36 mouse cellular contexts compared by ENCODE assay signal in genomic region chr2:164534315-164534714, GRCm38 (mm10). TPM values are rescaled to one million over a fixed set of nuclear protein-coding genes. Genes with fewer than 3 reads are reported as not detected.
A peak's percentile ranks its signal among the peaks of the same experiment; 100 is the strongest.
DNase-seq lines count a peak whose midpoint lies in the region; ATAC-seq and TF ChIP-seq lines count a peak whose summit lies in the region.
"Had no signal": no experiment of that assay in that cellular context is flagged by ENCODE, and none has a peak within 500 bp of the region (broad histone marks: within the 10 kb centered on the region; RNA-seq: fewer than 3 reads in every experiment).

No protein-coding gene starts in this region.

- H3K4me1 ChIP-seq in heart, adult 2 months (ENCODE audit: control insufficient read depth, insufficient read depth, low read length) = no peaks in the 10 kb centered on the region
- H3K4me1 ChIP-seq: hindbrain, embryonic 10.5 days; neural tube, embryonic 15.5 days had no signal

- no peak overlapping the region for H3K4me3 ChIP-seq in heart, adult 2 months
- H3K4me3 ChIP-seq: erythroblast, embryonic 14.5 days; hindbrain, embryonic 10.5 days; neural tube, embryonic 15.5 days had no signal

- H3K36me3 ChIP-seq in heart, adult 2 months (ENCODE audit: control insufficient read depth, insufficient read depth, low read length) = no peaks in the 10 kb centered on the region
- H3K36me3 ChIP-seq: hindbrain, embryonic 10.5 days; neural tube, embryonic 15.5 days had no signal

- no peak overlapping the region for H3K27ac ChIP-seq in heart, adult 2 months
- H3K27ac ChIP-seq: hindbrain, embryonic 10.5 days; hindbrain, postnatal 0 days; liver, embryonic 14.5 days; neural tube, embryonic 15.5 days had no signal

- H3K79me2 ChIP-seq in heart, adult 2 months (replicated peaks; ENCODE audit: control insufficient read depth, insufficient read depth, low read length) = no peaks in the 10 kb centered on the region

- peak; percentile 57 for ATAC-seq in activated CD4-positive, CD25-positive, alpha-beta regulatory T cell, adult 4 months
- ATAC-seq: forebrain, embryonic 16.5 days; hindbrain, postnatal 0 days; intestine, postnatal 0 days had no signal

- no peak for TF ChIP-seq POLR2A in heart, adult 2 months (IDR thresholded peaks at IDR 0.05; ENCODE audit: insufficient read depth, low read depth, low read length)

- no peak overlapping the region for H3K9ac ChIP-seq in heart, adult 2 months (ENCODE audit: low read depth, low read length)
- H3K9ac ChIP-seq: liver, embryonic 14.5 days; neural tube, embryonic 15.5 days had no signal

- no peaks in the 10 kb centered on the region for H3K27me3 ChIP-seq in heart, adult 2 months (ENCODE audit: control insufficient read depth, insufficient read depth, low read length)

- TF ChIP-seq CTCF in heart, adult 2 months (IDR thresholded peaks at IDR 0.05) = no peak

- TF ChIP-seq EP300 in heart, adult 2 months (IDR thresholded peaks at IDR 0.05; ENCODE audit: insufficient read depth, low read depth, low read length) = no peak

- 73% methylated on average over 10 of the region's 10 CpGs for WGBS in heart, adult 2 months

- DNase-seq in CD8-positive naive resting alpha-beta T cell, adult 2 months (ENCODE audit: low read depth in 2 of 2, low spot score in 2 of 2) = peak; percentile 16 to 38
- peak; percentile 44 for DNase-seq in thymus, postnatal 0 days (ENCODE audit: low spot score)
- DNase-seq in heart, adult 2 months = no peak
- no peak for DNase-seq in layer of hippocampus, postnatal 14 days (ENCODE audit: low spot score in 2 of 2)
- DNase-seq in right cerebral cortex, postnatal 4 days = no peak
- DNase-seq: adrenal gland, postnatal 14 days; B cell, adult 2 months; cerebellum, adult 11 months; cerebellum, adult 9-10 months; heart, postnatal 14 days; kidney, adult 9 months; kidney, postnatal 10 days; liver; lung, adult 2 months; lung, postnatal 14 days; midbrain, embryonic 14.5 days had no signal

- intact Hi-C loops in heart, adult 2 months (cut with DNase I) = no loop called here

RNA-seq across cellular contexts. Expression of gene Wfdc2, which starts 27.9 kb away (rescaled TPM):
- not detected for polyA plus RNA-seq in activated CD4-positive, CD25-positive, alpha-beta regulatory T cell, adult 4 months (2017; shearing (Covaris generic))
- polyA plus RNA-seq in thymus, postnatal 0 days (2015; fragmentation: Nextera tagmentation; extraction: Ambion mirVana) = 51.3 and 53.4 TPM in 2 replicates
- total RNA-seq in heart, adult 2 months (2021) = 1 to 10 TPM in 1 of 2 experiments, under 1 TPM in 1; 0.43 to 1.3 TPM
- 0.50 and 78.4 TPM in 2 replicates for polyA plus RNA-seq in heart, adult 2 months (2012; rRNA removed)
- total RNA-seq in layer of hippocampus, postnatal 14 days (2021) = 1 to 10 TPM in 1 of 2 experiments, not detected in 1; 5.6 TPM
- total RNA-seq: gastrocnemius, adult 8-10 months; monocyte, adult 5-6 weeks had no signal
- polyA plus RNA-seq: erythroblast, embryonic 14.5 days had no signal

RNA-seq across cellular contexts. Expression of gene Pigt, which starts 37.0 kb away (rescaled TPM):
- 10 to 100 TPM; 19.6 to 47.7 TPM for polyA plus RNA-seq in activated CD4-positive, CD25-positive, alpha-beta regulatory T cell, adult 4 months (2017; shearing (Covaris generic))
- 47.2 and 51.1 TPM in 2 replicates for polyA plus RNA-seq in thymus, postnatal 0 days (2015; fragmentation: Nextera tagmentation; extraction: Ambion mirVana)
- total RNA-seq in heart, adult 2 months (2021) = 10 to 100 TPM; 31.3 to 31.5 TPM
- 47.1 and 51.3 TPM in 2 replicates for polyA plus RNA-seq in heart, adult 2 months (2012; rRNA removed)
- 10 to 100 TPM; 95.2 to 96.5 TPM for total RNA-seq in layer of hippocampus, postnatal 14 days (2021)

RNA-seq across cellular contexts. Expression of gene Spint3, which starts 38.9 kb away (rescaled TPM):
- polyA plus RNA-seq in activated CD4-positive, CD25-positive, alpha-beta regulatory T cell, adult 4 months (2017; shearing (Covaris generic)) = not detected
- not detected in 2 replicates for polyA plus RNA-seq in thymus, postnatal 0 days (2015; fragmentation: Nextera tagmentation; extraction: Ambion mirVana)
- total RNA-seq in heart, adult 2 months (2021) = not detected
- polyA plus RNA-seq in heart, adult 2 months (2012; rRNA removed) = not detected in 2 replicates
- total RNA-seq in layer of hippocampus, postnatal 14 days (2021) = not detected
- total RNA-seq: adrenal gland, postnatal 14 days; gastrocnemius, adult 8-10 months; gastrocnemius, postnatal 4 days; heart, postnatal 14 days; hindbrain, postnatal 0 days; left cerebral cortex, postnatal 14 days; monocyte, adult 5-6 weeks had no signal
- polyA plus RNA-seq: embryonic facial prominence, embryonic 14.5 days; erythroblast, embryonic 14.5 days; forebrain, embryonic 11.5 days; forebrain, embryonic 16.5 days; heart, embryonic 14.5 days; hindbrain, embryonic 10.5 days; hindbrain, postnatal 0 days; intestine, postnatal 0 days; large intestine, adult 2 months; limb, embryonic 11.5 days; liver, embryonic 14.5 days; lung, adult 2 months; midbrain, embryonic 14.5 days; neural tube, embryonic 15.5 days; small intestine, adult 2 months; stomach, embryonic 14.5 days; testis, adult 2 months had no signal

RNA-seq across cellular contexts. Expression of gene Dbndd2, which starts 48.4 kb away (rescaled TPM):
- polyA plus RNA-seq in activated CD4-positive, CD25-positive, alpha-beta regulatory T cell, adult 4 months (2017; shearing (Covaris generic)) = 1 to 10 TPM; 2.1 to 6.8 TPM
- 12.6 and 15.3 TPM in 2 replicates for polyA plus RNA-seq in thymus, postnatal 0 days (2015; fragmentation: Nextera tagmentation; extraction: Ambion mirVana)
- total RNA-seq in heart, adult 2 months (2021) = 10 to 100 TPM in 1 of 2 experiments, 1 to 10 TPM in 1; 8.0 to 10.3 TPM
- 17.9 and 31.9 TPM in 2 replicates for polyA plus RNA-seq in heart, adult 2 months (2012; rRNA removed)
- total RNA-seq in layer of hippocampus, postnatal 14 days (2021) = 10 to 100 TPM; 87.6 to 88.0 TPM

RNA-seq across cellular contexts. Expression of gene Wfdc6a, which starts 50.9 kb away (rescaled TPM):
- not detected for polyA plus RNA-seq in activated CD4-positive, CD25-positive, alpha-beta regulatory T cell, adult 4 months (2017; shearing (Covaris generic))
- not detected in 2 replicates for polyA plus RNA-seq in thymus, postnatal 0 days (2015; fragmentation: Nextera tagmentation; extraction: Ambion mirVana)
- total RNA-seq in heart, adult 2 months (2021) = under 1 TPM in 1 of 2 experiments, not detected in 1; 0.30 TPM
- polyA plus RNA-seq in heart, adult 2 months (2012; rRNA removed) = 0.47 and 0.56 TPM in 2 replicates
- total RNA-seq in layer of hippocampus, postnatal 14 days (2021) = 1 to 10 TPM in 1 of 2 experiments, under 1 TPM in 1; 0.71 to 1.9 TPM
- total RNA-seq: gastrocnemius, adult 8-10 months; gastrocnemius, postnatal 4 days; monocyte, adult 5-6 weeks had no signal
- polyA plus RNA-seq: erythroblast, embryonic 14.5 days; forebrain, embryonic 11.5 days; forebrain, embryonic 16.5 days; hindbrain, embryonic 10.5 days; large intestine, adult 2 months; limb, embryonic 11.5 days; midbrain, embryonic 14.5 days; neural tube, embryonic 15.5 days; small intestine, adult 2 months had no signal

Comparison
In these comparisons a context has a peak if more than half of its experiments do, and no peak if none do; other contexts are left out.
1. DNase-seq: peak in CD8-positive naive resting alpha-beta T cell, adult 2 months (2 of 2) and thymus, postnatal 0 days (single experiment); none in heart, adult 2 months (0 of 2), layer of hippocampus, postnatal 14 days (0 of 2) and right cerebral cortex, postnatal 4 days (single experiment).